Mouse (Mus musculus) heart, adult 2 months (tissue): ENCODE results near the gene Aqp3. TPM values are rescaled to one million over a fixed set of nuclear protein-coding genes. Genes with fewer than 3 reads are reported as not detected.

Experiments used
- DNase-seq, 2 experiments: peaks; one replicate each; pipeline ENCODE4 v3.0.0; 2021
- H3K27ac ChIP-seq: fragments of 200-600 bp; 2 replicates; pipeline ENCODE4 v1.8.1; 2022
- H3K27me3 ChIP-seq: fragments of 200-500 bp; 2 replicates; pipeline ENCODE4 v1.6.1; 2012; ENCODE audit warnings: mild to moderate bottlenecking, low read length, inconsistent platforms, mixed read lengths; ENCODE audit not compliant: control insufficient read depth, insufficient read depth
- H3K36me3 ChIP-seq: fragments of 200-500 bp; 2 replicates; pipeline ENCODE4 v1.6.1; 2012; ENCODE audit warnings: low read length, inconsistent platforms; ENCODE audit not compliant: control insufficient read depth, insufficient read depth
- H3K4me1 ChIP-seq: fragments of 200-500 bp; 2 replicates; pipeline ENCODE4 v1.6.1; 2011; ENCODE audit warnings: low read length; ENCODE audit not compliant: control insufficient read depth, insufficient read depth
- H3K4me3 ChIP-seq: fragments of 200-600 bp; 2 replicates; pipeline ENCODE4 v1.8.1; 2022
- H3K79me2 ChIP-seq: fragments of 200-500 bp; replicated peaks from 2 replicates; pipeline ENCODE4 v1.6.1; 2012; ENCODE audit warnings: mild to moderate bottlenecking, inconsistent platforms, low read length, moderate library complexity, mixed read lengths; ENCODE audit not compliant: control insufficient read depth, insufficient read depth
- H3K9ac ChIP-seq: fragments of 200-500 bp; 2 replicates; pipeline ENCODE4 v1.6.1; 2012; ENCODE audit warnings: low read depth, mild to moderate bottlenecking, control low read depth, inconsistent platforms, low read length, mixed read lengths
- CTCF ChIP-seq: fragments of 200-600 bp; IDR thresholded peaks from 2 replicates; pipeline ENCODE4 v1.8.1; 2022; ENCODE audit warnings: antibody characterized with exemption, mild to moderate bottlenecking, moderate library complexity
- EP300 ChIP-seq: fragments of 200-500 bp; IDR thresholded peaks from 2 replicates; pipeline ENCODE4 v1.6.1; 2011; ENCODE audit warnings: low read depth, low read length, control low read depth; ENCODE audit not compliant: insufficient read depth
- POLR2A ChIP-seq: fragments of 200-500 bp; IDR thresholded peaks from 2 replicates; pipeline ENCODE4 v1.6.1; 2011; ENCODE audit warnings: mild to moderate bottlenecking, low read depth, low read length, control low read depth; ENCODE audit not compliant: insufficient read depth
- whole genome bisulfite sequencing: fragments of 180-500 bp; shearing (Covaris S2); methylation state at CpG from one replicate; pipeline ENCODE4 v1.1.7; 2018; 5-methylcytosine and 5-hydroxymethylcytosine counted together
- intact Hi-C: fragments of 180-260 bp; cut with DNase I; formaldehyde crosslinking; loops from one replicate; pipeline ENCODE4 v1.15.1; 2025
- polyA plus RNA-seq: library from polyadenylated mRNA; depleted of rRNA; stranded (reverse); fragments of >200 nt; gene quantifications from 2 replicates; pipeline ENCODE4 v1.2.3, GENCODE M21; 2012
- total RNA-seq, 2 experiments: library from RNA; stranded (reverse); gene quantifications; 2 replicates each; pipeline ENCODE4 v1.2.3; 2021

The Aqp3 gene
- total and polyA plus RNA-seq, 3 experiments = 4.2 TPM; not detected in 2

GRCm38 (mm10) chr4:41097381-41097780 lies 602 bp downstream of the Aqp3 start:
- Histone ChIP-seq H3K27me3 (peaks cover 2% of the 10 kb centered on the region), H3K79me2 (no peaks in the 10 kb centered on the region), H3K4me1 (no peaks in the 10 kb centered on the region), H3K36me3 (no peaks in the 10 kb centered on the region), H3K4me3 (no peak overlapping the region), H3K9ac (no peak overlapping the region), H3K27ac (no peak overlapping the region)
- no peak for DNase-seq
- TF ChIP-seq CTCF (no peak), EP300 (no peak), POLR2A (no peak)
- 79% methylated on average over 13 of the region's 13 CpGs for WGBS
- intact Hi-C loops = no loop called here

- Histone ChIP-seq H3K27ac (no peak overlapping the region), H3K4me1 (no peaks in the 10 kb centered on the region), H3K4me3 (no peak overlapping the region), H3K27me3 (peaks cover 2% of the 10 kb centered on the region), H3K79me2 (no peaks in the 10 kb centered on the region), H3K9ac (no peak overlapping the region), H3K36me3 (no peaks in the 10 kb centered on the region)
- intact Hi-C loops = no loop called here
- DNase-seq = no peak
- TF ChIP-seq CTCF = no peak
- TF ChIP-seq POLR2A = no peak
- no peak for TF ChIP-seq EP300
- WGBS = 82% methylated on average over 5 of the region's 5 CpGs
Measured at GRCm38 (mm10) chr4:41096794-41097193, 1.2 kb downstream of the Aqp3 start.

DNA sequence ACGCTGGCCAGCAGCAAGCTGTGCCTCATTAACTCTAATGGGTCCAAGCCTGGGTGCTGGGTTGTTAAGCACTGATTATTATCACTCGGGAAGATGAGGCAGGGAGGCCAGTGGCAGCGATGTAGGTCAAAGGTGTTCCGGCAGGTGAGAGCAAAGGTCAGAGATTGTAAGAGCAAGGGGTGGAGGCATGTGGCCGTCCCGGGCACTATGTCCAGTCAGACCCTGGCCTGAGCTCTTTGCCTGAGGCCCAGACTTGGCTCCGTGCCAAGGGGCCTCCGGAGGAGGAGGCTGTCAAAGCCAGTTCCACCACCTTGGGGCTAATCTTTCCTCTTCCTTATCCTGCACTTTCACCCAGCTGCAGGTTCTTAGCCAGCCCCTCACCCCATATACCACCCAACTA lies 1.8 kb downstream of the Aqp3 start:
- no peak overlapping the region for H3K27ac ChIP-seq
- no peaks in the 10 kb centered on the region for H3K4me1 ChIP-seq
- no peak for TF ChIP-seq CTCF
- TF ChIP-seq POLR2A = no peak
- TF ChIP-seq EP300 = no peak
- H3K36me3 ChIP-seq = no peaks in the 10 kb centered on the region
- WGBS = 53% methylated on average over 8 of the region's 8 CpGs
- H3K27me3 ChIP-seq = peaks cover 2% of the 10 kb centered on the region
- H3K79me2 ChIP-seq = no peaks in the 10 kb centered on the region
- H3K4me3 ChIP-seq = no peak overlapping the region
- H3K9ac ChIP-seq = no peak overlapping the region
- DNase-seq = no peak
- intact Hi-C loops = no loop called here

DNA sequence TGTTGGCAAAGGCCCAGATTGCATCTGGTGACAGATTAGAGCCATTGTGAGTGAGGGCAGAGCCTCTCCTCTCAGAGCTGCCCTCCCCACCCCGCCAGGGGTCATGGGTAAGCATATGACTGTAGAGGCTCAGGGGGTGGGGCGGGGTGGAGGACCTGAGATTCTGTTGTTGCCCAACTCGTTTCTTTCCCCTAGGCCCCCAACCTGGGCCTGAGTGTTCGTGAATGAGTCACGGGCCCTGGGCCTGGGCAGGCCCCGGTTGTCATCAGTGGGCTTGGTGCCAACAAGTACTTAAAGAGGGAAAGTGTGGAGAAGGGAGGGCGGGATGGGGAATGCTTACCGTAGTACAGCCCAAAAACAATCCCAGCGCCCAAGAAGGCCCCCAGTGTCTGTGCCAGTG lies 3.6 kb downstream of the Aqp3 start:
- 34% methylated on average over 9 of the region's 9 CpGs for WGBS
- H3K27me3 ChIP-seq = peaks cover 2% of the 10 kb centered on the region
- no peak overlapping the region for H3K9ac ChIP-seq
- no peak for DNase-seq
- intact Hi-C loops = no loop called here
- H3K36me3 ChIP-seq = no peaks in the 10 kb centered on the region
- no peaks in the 10 kb centered on the region for H3K79me2 ChIP-seq
- no peaks in the 10 kb centered on the region for H3K4me1 ChIP-seq
- no peak overlapping the region for H3K27ac ChIP-seq
- H3K4me3 ChIP-seq = no peak overlapping the region
- TF ChIP-seq EP300 = no peak
- no peak for TF ChIP-seq CTCF
- TF ChIP-seq POLR2A = no peak

GRCm38 (mm10) chr4:41092958-41093357 lies 5.0 kb downstream of the Aqp3 start:
- no peak for TF ChIP-seq EP300
- TF ChIP-seq CTCF = no peak
- no peak for TF ChIP-seq POLR2A
- no peaks in the 10 kb centered on the region for H3K79me2 ChIP-seq
- H3K27ac ChIP-seq = no peak overlapping the region
- H3K27me3 ChIP-seq = no peaks in the 10 kb centered on the region; the same call in 1 of the 2 replicates
- intact Hi-C loops = no loop called here
- 58% methylated on average over 1 of the region's 1 CpGs for WGBS
- no peaks in the 10 kb centered on the region for H3K4me1 ChIP-seq
- no peaks in the 10 kb centered on the region for H3K36me3 ChIP-seq
- H3K9ac ChIP-seq = no peak overlapping the region
- DNase-seq = no peak
- no peak overlapping the region for H3K4me3 ChIP-seq

- WGBS = 28% methylated on average over 3 of the region's 3 CpGs
- DNase-seq = no peak
- no peaks in the 10 kb centered on the region; the same call in 1 of the 2 replicates for H3K27me3 ChIP-seq
- intact Hi-C loops = no loop called here
- H3K27ac ChIP-seq = no peak overlapping the region
- no peak overlapping the region for H3K9ac ChIP-seq
- no peaks in the 10 kb centered on the region for H3K4me1 ChIP-seq
- H3K4me3 ChIP-seq = no peak overlapping the region
- H3K79me2 ChIP-seq = no peaks in the 10 kb centered on the region
- H3K36me3 ChIP-seq = no peaks in the 10 kb centered on the region
- no peak for TF ChIP-seq POLR2A
- no peak for TF ChIP-seq EP300
- TF ChIP-seq CTCF = no peak
Measured at GRCm38 (mm10) chr4:41091391-41091790, 6.6 kb downstream of the Aqp3 start.
